Mouse (Mus musculus) lung, postnatal 0 days (tissue): ENCODE measurements around the gene Eif4a2.
"Not testable (repeated sequence)": the region's sequence is repeated elsewhere in the genome, so short reads cannot be mapped to it uniquely, and the experiment has no call there.

ENCODE experiments used
- CTCF ChIP-seq: IDR thresholded peaks from 2 replicates; pipeline ENCODE4 v1.5.1; 2016; ENCODE audit warnings: antibody characterized with exemption, mild to moderate bottlenecking
- EP300 ChIP-seq: IDR thresholded peaks from 2 replicates; pipeline ENCODE4 v1.6.1; 2016; ENCODE audit warnings: antibody characterized with exemption, mild to moderate bottlenecking, control low read depth

GRCm38 (mm10) chr16:23060781-23061325 is 46.4 kb upstream of the Eif4a2 start:
- not testable (repeated sequence) for TF ChIP-seq CTCF, EP300
